Mouse (Mus musculus): Measurements from ENCODE around the gene Cx3cr1.

DNA sequence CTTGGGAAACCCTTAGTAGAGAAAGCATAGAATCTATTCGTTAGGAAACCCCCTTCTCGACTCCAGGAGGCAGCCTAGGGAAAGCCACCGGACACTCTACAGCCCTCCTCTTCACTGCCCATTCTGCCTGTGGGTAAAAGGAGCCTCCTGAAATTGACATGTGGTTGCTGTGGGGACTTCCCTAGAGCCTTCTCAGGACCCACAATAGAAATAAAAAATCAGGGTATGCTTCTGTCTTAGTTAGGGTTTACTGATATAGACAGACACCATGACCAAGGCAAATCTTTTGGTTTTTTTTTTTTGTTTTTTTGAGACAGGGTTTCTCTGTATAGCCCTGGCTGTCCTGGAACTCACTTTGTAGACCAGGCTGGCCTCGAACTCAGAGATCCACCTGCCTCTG is 73.6 kb downstream of the Cx3cr1 start:
- TF ChIP-seq CTCF (IDR thresholded peaks at IDR 0.05; ENCODE audit: borderline replicate concordance, insufficient read depth, low read depth, low read length) (no peak), POLR2A (IDR thresholded peaks at IDR 0.05; ENCODE audit: borderline replicate concordance, insufficient read depth, low read length) (no peak)
